Mouse (Mus musculus): ENCODE results near the gene Ints5. TPM values are rescaled to one million over a fixed set of nuclear protein-coding genes. Genes with fewer than 3 reads are reported as not detected.

Gene Ints5
- polyA plus RNA-seq, 1 experiment = 48.0 TPM

- Histone ChIP-seq H3K79me3 (ENCODE audit: low read depth) (peaks cover 39% of the 10 kb centered on the region), H3K4me3 (ENCODE audit: insufficient read depth, poor library complexity, severe bottlenecking) (no peak overlapping the region), H3ac (ENCODE audit: control insufficient read depth, insufficient read length, low read depth) (no peak overlapping the region), H3K36me3 (ENCODE audit: control insufficient read depth, insufficient read depth) (peaks cover 74% of the 10 kb centered on the region), H3K27me3 (ENCODE audit: control insufficient read depth, insufficient read depth, insufficient read length) (no peaks in the 10 kb centered on the region), H3K79me2 (ENCODE audit: control insufficient read depth, insufficient read depth) (peaks cover 44% of the 10 kb centered on the region)
- TF ChIP-seq FOSL1 (IDR thresholded peaks at IDR 0.05; ENCODE audit: insufficient read depth, low read length, poor library complexity, severe bottlenecking) = no peak
Observed at GRCm38 (mm10) chr19:8903412-8903811, 10.6 kb downstream of the Ints5 start.

DNA sequence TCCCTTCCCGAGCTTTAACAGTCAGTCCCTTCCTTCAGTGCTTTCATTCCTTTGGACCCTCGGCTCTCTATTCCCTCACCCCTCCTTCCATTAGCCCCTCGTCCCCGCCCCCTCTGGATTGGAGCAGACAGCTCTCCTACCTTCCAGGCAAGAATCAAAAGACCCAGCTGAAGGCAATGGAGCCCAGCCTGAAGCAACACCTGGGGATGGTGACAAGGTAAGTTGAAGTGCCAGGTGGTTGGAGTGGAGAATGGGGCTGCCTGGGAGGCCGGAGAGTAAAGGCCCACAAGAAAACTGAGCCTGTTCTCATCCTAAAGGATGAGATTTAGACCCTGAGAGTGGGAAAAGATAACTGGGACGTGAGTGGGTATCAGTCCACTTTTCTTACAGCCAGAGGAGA, 15.7 kb downstream of the Ints5 start:
- no peak overlapping the region for H3ac ChIP-seq (ENCODE audit: control insufficient read depth, insufficient read length, low read depth)
- peaks cover 96% of the 10 kb centered on the region for H3K36me3 ChIP-seq (ENCODE audit: control insufficient read depth, insufficient read depth)
- no peaks in the 10 kb centered on the region for H3K27me3 ChIP-seq (ENCODE audit: control insufficient read depth, insufficient read depth, insufficient read length)
- no peak for TF ChIP-seq CEBPB (IDR thresholded peaks at IDR 0.05; ENCODE audit: low read depth)
- no peak for TF ChIP-seq FOSL1 (IDR thresholded peaks at IDR 0.05; ENCODE audit: insufficient read depth, low read length, poor library complexity, severe bottlenecking)
- TF ChIP-seq MYOG (IDR thresholded peaks at IDR 0.05; ENCODE audit: control insufficient read depth, extremely low read depth, insufficient read length) = no peak
- no peak for TF ChIP-seq CTCF (IDR thresholded peaks at IDR 0.05; ENCODE audit: control insufficient read depth, insufficient read depth, insufficient read length)
- no peak for TF ChIP-seq MYOD1 (IDR thresholded peaks at IDR 0.05; ENCODE audit: control insufficient read depth, insufficient read length, low read depth)
- TF ChIP-seq USF1 (IDR thresholded peaks at IDR 0.05; ENCODE audit: low read depth) = no peak
- no peak for TF ChIP-seq MAX (IDR thresholded peaks at IDR 0.05)
- peaks cover 3% of the 10 kb centered on the region for H3K79me3 ChIP-seq (ENCODE audit: low read depth)
- H3K4me3 ChIP-seq (ENCODE audit: insufficient read depth, poor library complexity, severe bottlenecking) = no peak overlapping the region
- H3K79me2 ChIP-seq (ENCODE audit: control insufficient read depth, insufficient read depth) = no peaks in the 10 kb centered on the region

- TF ChIP-seq MYOD1 (IDR thresholded peaks at IDR 0.05; ENCODE audit: control insufficient read depth, insufficient read length, low read depth) (no peak), CTCF (IDR thresholded peaks at IDR 0.05; ENCODE audit: control insufficient read depth, insufficient read depth, insufficient read length) (no peak), USF1 (IDR thresholded peaks at IDR 0.05; ENCODE audit: low read depth) (no peak), MYOG (IDR thresholded peaks at IDR 0.05; ENCODE audit: control insufficient read depth, extremely low read depth, insufficient read length) (no peak), MAX (IDR thresholded peaks at IDR 0.05) (no peak), CEBPB (IDR thresholded peaks at IDR 0.05; ENCODE audit: low read depth) (no peak), FOSL1 (IDR thresholded peaks at IDR 0.05; ENCODE audit: insufficient read depth, low read length, poor library complexity, severe bottlenecking) (no peak)
- H3K27me3 ChIP-seq (ENCODE audit: control insufficient read depth, insufficient read depth, insufficient read length) = no peaks in the 10 kb centered on the region
- H3K36me3 ChIP-seq (ENCODE audit: control insufficient read depth, insufficient read depth) = peaks cover 100% of the 10 kb centered on the region
- H3ac ChIP-seq (ENCODE audit: control insufficient read depth, insufficient read length, low read depth) = no peak overlapping the region
- H3K79me3 ChIP-seq (ENCODE audit: low read depth) = peaks cover 3% of the 10 kb centered on the region
- no peaks in the 10 kb centered on the region for H3K79me2 ChIP-seq (ENCODE audit: control insufficient read depth, insufficient read depth)
- no peak overlapping the region for H3K4me3 ChIP-seq (ENCODE audit: insufficient read depth, poor library complexity, severe bottlenecking)
Observed at GRCm38 (mm10) chr19:8911810-8912209, 19.0 kb downstream of the Ints5 start.

GRCm38 (mm10) chr19:8914212-8914611, 21.4 kb downstream of the Ints5 start:
- H3ac ChIP-seq (ENCODE audit: control insufficient read depth, insufficient read length, low read depth) = no peak overlapping the region
- no peaks in the 10 kb centered on the region for H3K27me3 ChIP-seq (ENCODE audit: control insufficient read depth, insufficient read depth, insufficient read length)
- TF ChIP-seq CEBPB (IDR thresholded peaks at IDR 0.05; ENCODE audit: low read depth) (no peak), MYOD1 (IDR thresholded peaks at IDR 0.05; ENCODE audit: control insufficient read depth, insufficient read length, low read depth) (no peak), USF1 (IDR thresholded peaks at IDR 0.05; ENCODE audit: low read depth) (no peak), FOSL1 (IDR thresholded peaks at IDR 0.05; ENCODE audit: insufficient read depth, low read length, poor library complexity, severe bottlenecking) (no peak), MYOG (IDR thresholded peaks at IDR 0.05; ENCODE audit: control insufficient read depth, extremely low read depth, insufficient read length) (no peak), MAX (IDR thresholded peaks at IDR 0.05) (no peak), CTCF (IDR thresholded peaks at IDR 0.05; ENCODE audit: control insufficient read depth, insufficient read depth, insufficient read length) (no peak)
- no peak overlapping the region for H3K4me3 ChIP-seq (ENCODE audit: insufficient read depth, poor library complexity, severe bottlenecking)
- H3K36me3 ChIP-seq (ENCODE audit: control insufficient read depth, insufficient read depth) = peaks cover 80% of the 10 kb centered on the region
- no peaks in the 10 kb centered on the region for H3K79me2 ChIP-seq (ENCODE audit: control insufficient read depth, insufficient read depth)
- H3K79me3 ChIP-seq (ENCODE audit: low read depth) = no peaks in the 10 kb centered on the region

- no peaks in the 10 kb centered on the region for H3K27me3 ChIP-seq (ENCODE audit: control insufficient read depth, insufficient read depth, insufficient read length)
- TF ChIP-seq MYOG (IDR thresholded peaks at IDR 0.05; ENCODE audit: control insufficient read depth, extremely low read depth, insufficient read length) = no peak
- TF ChIP-seq MYOD1 (IDR thresholded peaks at IDR 0.05; ENCODE audit: control insufficient read depth, insufficient read length, low read depth) = no peak
- no peak for TF ChIP-seq FOSL1 (IDR thresholded peaks at IDR 0.05; ENCODE audit: insufficient read depth, low read length, poor library complexity, severe bottlenecking)
- no peak for TF ChIP-seq CEBPB (IDR thresholded peaks at IDR 0.05; ENCODE audit: low read depth)
- no peak for TF ChIP-seq MAX (IDR thresholded peaks at IDR 0.05)
- no peak for TF ChIP-seq USF1 (IDR thresholded peaks at IDR 0.05; ENCODE audit: low read depth)
- no peak for TF ChIP-seq CTCF (IDR thresholded peaks at IDR 0.05; ENCODE audit: control insufficient read depth, insufficient read depth, insufficient read length)
- H3K79me2 ChIP-seq (ENCODE audit: control insufficient read depth, insufficient read depth) = peaks cover 35% of the 10 kb centered on the region
- no peak overlapping the region for H3ac ChIP-seq (ENCODE audit: control insufficient read depth, insufficient read length, low read depth)
- peaks cover 30% of the 10 kb centered on the region for H3K79me3 ChIP-seq (ENCODE audit: low read depth)
- no peak overlapping the region for H3K4me3 ChIP-seq (ENCODE audit: insufficient read depth, poor library complexity, severe bottlenecking)
- H3K36me3 ChIP-seq (ENCODE audit: control insufficient read depth, insufficient read depth) = peaks cover 56% of the 10 kb centered on the region
Observed at GRCm38 (mm10) chr19:8919000-8919399, 26.2 kb downstream of the Ints5 start.

- H3K79me2 ChIP-seq (ENCODE audit: control insufficient read depth, insufficient read depth) = peaks cover 42% of the 10 kb centered on the region
- no peak overlapping the region for H3K4me3 ChIP-seq (ENCODE audit: insufficient read depth, poor library complexity, severe bottlenecking)
- H3K27me3 ChIP-seq (ENCODE audit: control insufficient read depth, insufficient read depth, insufficient read length) = no peaks in the 10 kb centered on the region
- no peak overlapping the region for H3ac ChIP-seq (ENCODE audit: control insufficient read depth, insufficient read length, low read depth)
- peaks cover 49% of the 10 kb centered on the region for H3K36me3 ChIP-seq (ENCODE audit: control insufficient read depth, insufficient read depth)
- TF ChIP-seq MAX (IDR thresholded peaks at IDR 0.05) (no peak), CTCF (IDR thresholded peaks at IDR 0.05; ENCODE audit: control insufficient read depth, insufficient read depth, insufficient read length) (no peak), MYOD1 (IDR thresholded peaks at IDR 0.05; ENCODE audit: control insufficient read depth, insufficient read length, low read depth) (no peak), USF1 (IDR thresholded peaks at IDR 0.05; ENCODE audit: low read depth) (no peak), CEBPB (IDR thresholded peaks at IDR 0.05; ENCODE audit: low read depth) (no peak), FOSL1 (IDR thresholded peaks at IDR 0.05; ENCODE audit: insufficient read depth, low read length, poor library complexity, severe bottlenecking) (no peak), MYOG (IDR thresholded peaks at IDR 0.05; ENCODE audit: control insufficient read depth, extremely low read depth, insufficient read length) (no peak)
- peaks cover 30% of the 10 kb centered on the region for H3K79me3 ChIP-seq (ENCODE audit: low read depth)
Observed at GRCm38 (mm10) chr19:8919684-8920072, 26.9 kb downstream of the Ints5 start.
